Mouse (Mus musculus) fibroblast of lung, adult 2 months (primary cell): ENCODE data around the gene Klf7.

ENCODE experiments used
- DNase-seq: peaks from one replicate; pipeline ENCODE4 v3.0.0-alpha.2; 2011; ENCODE audit warnings: low read depth

The Klf7 gene

DNA sequence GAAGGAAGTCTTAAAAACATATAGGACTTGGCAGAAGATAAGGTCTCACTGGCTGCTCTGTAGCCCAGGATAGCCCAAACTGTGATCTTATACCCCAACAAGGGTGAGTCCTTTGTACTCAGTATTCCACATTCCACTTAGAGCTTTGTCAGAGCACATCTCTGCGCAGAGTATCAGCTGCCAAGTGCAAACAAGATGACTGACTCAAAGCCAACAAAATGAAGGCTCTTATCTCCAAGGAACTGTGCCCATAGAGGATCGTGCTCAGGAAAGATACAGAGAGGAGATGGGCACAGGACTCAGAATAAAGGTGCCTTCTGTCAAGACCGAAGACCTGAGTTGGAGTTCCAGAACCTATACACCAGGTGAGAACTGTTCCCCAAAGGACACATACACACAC, 100.1 kb downstream of the Klf7 start:
- no peak for DNase-seq

DNA sequence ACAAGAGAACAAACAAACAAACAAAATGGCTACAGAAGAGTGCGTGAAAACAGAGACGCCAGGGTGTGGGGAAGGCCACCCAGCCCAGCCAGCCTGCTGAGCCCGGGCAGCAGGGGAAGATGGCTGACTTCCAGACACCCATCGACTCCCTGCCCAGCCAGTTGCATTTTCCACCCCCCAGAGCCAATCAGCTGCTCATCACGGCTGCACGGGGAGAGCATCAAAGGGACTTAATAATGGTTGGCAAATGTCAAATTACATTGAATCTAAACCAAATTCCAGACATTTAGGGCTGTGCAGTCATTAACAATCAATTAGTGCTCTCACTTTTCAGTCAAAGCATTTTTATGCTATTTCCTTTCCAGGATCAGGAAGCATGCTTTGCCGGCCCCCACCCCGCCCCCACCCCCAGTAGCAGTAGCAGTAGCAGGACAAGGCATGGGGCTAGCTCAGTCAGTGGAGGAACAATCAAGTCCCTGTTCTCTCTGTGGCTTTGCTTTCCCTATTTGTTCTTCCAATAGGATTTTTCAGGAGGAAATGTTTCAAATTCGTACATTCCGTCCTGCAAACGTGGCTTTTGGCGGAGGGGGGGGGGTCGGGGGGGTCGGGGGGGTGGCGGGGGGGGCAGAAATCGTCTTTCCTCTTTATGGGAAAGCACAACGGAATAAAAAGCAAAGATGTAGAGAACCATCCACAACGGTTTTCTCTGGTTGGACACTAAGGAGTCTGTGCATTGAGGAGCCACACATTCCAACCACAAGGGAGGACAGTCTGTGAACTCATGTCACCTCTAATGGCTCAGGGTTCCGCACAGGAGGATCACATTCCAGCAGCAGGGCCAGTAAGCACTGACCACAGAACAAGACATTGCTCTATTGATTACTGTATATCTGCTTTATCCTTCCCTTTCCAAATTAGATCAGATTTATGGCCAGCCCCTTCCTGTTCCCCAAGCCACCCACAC, 101.1 kb downstream of the Klf7 start:
- no peak for DNase-seq

DNA sequence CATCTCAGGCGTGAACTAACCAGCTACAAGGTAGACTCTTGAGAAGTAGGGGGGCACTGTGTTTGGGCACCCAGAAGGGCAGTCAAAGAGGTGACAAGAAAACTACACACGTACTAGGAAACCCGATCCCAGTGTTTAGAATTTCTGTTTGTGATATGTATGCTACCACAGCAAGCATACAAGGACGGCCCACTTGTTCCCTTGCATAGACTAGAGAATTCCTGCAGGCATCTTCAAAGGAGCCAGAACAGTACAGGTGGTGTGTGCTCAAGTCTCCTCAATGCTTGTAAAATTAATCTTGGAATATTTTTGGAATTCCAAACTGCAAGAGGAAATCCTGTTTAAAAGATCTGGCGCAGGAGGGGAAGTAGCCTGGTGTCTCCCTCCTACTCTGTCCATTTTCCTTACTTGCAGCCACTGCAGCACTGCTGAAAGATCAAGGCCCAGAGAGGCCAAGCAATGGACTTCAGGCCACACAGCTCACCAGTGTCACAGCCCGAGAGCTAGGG, 102.9 kb downstream of the Klf7 start:
- no peak for DNase-seq

DNA sequence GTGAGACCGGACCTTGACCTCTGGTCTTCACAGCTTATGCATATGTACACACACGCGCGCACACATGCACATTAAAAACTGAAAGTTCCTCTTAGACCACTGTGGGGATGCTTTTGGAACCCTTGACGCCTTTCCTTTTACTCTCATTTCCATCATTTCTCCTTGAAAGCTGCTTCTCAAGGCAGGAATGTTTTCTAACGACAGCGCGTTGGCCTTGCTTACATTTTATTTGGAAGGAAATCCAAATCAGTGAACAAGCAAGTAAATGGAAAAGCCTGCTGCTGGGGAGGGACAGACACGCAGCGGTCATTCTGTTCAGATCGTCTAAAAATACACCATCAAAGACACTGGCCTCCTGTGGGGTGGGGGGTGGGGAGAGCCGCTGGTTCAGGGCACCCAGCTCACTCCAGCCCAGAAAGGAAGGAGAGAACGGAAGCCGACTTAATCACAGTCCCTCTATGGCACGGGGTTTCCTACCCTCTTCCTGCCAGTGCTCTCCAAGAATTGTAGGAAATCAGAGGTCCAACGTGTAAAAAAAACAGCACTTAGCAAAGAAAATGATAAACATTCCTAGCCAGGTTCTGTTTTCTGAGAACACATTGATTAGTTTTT, 103.5 kb downstream of the Klf7 start:
- DNase-seq: no peak

DNA sequence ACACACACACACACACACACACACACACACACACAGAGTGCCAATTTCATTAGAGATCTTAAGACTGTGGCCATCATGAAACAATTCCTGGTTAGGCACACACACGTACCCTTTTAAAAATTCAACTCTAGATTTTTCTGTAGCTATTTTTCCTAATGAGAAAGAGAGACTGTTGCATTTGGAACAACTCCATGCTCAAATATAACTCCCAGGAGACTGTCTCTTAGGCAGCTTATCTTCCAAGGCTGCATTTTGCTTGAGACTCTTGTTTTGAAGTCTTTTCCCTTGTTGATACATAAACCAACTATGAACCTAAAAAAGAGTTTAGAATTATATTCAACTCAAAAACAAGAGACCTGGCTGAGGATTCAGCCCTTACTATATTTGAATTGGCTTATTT, 108.0 kb downstream of the Klf7 start:
- no peak for DNase-seq

DNA sequence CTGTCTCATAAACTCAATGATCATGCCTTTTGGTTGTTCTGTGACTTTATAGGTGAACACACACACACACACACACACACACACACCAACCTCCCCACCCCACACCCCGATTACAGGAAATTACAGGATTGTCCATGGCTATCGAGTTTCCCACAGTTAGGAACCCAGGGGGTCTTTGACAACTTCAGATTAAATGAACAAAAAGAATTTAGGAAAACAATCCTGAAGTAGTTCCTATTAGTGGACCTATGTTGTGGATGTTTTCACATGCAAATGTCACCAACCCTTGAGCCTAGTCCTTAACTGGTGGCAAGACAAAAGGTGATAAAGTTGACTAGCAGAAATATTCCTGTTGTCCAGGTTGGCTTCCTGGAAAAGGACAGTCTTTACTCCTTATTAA, 113.1 kb downstream of the Klf7 start:
- DNase-seq: no peak

DNA sequence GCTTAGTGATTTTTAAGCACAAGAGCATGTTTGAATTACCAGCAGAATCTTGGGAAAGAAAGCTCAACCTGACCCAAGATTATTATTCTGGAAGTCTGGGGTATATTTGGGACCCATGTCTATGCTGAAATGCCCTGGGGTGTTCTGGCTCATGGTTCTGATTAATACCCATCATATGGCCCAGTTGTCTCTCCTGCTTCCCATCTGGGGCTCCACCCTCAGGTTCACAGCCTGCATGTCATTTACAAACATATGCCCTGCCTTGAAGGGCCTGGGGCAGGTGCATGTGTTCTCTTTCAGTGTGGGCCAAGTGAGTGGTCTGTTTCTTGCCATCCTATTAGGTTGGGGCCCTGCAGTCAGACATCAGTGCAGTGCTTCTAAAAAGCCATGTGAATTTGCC, 114.1 kb downstream of the Klf7 start:
- DNase-seq: no peak

DNA sequence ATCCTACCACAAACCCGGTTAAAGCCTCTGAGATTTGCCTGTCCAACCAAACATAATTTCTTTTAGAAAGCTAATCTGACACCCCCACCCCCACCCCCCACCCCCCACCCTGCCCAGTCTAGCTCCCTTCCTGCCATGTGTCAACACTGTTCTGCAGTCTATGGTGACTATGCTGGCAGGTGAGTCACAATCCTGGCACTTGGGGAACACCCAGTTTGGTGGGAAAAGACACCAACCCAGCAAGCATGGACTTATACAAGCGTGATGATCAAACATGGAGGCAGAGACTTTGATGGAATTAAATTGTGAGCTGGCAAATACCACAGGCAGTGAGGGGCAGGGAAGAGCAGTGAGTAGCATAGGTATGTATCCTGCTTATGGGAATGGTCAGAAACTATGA, 116.9 kb downstream of the Klf7 start:
- no peak for DNase-seq

DNA sequence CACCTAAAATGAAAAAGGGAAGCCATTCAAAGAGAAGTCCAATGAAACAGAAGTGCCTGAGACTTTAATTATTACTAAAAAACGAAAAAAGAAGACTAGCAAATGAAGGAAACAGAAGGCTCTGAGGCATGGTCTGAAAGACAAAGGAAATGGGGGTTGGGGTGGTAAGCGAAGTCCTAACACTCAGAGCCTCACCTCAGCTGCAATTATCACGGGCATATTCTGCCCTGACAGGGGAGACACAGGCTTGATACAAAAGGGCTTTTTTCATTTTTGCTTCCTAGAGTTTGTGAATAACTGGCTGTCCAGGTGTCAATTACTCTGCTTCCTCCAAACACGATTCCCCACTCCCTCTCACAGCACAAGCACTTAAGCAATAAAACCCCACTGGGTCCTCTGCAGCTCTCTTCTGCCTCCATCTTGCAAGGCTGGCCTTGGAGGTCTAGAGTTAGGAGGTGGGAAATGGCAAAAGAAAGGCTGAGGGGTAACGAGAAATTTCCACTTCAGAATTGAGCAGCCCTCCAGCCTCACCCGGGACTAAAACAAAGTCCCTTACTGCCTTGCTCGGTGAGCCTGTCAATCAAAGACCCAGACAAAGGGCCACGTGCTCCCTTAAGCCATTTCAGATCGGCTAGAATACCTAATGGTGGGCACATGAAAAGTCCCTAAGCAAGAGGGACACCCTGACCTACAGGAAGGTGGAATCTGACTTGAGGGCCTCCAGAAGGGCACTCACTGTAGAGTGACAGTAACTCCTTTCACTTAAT, 118.4 kb downstream of the Klf7 start:
- no peak for DNase-seq

DNA sequence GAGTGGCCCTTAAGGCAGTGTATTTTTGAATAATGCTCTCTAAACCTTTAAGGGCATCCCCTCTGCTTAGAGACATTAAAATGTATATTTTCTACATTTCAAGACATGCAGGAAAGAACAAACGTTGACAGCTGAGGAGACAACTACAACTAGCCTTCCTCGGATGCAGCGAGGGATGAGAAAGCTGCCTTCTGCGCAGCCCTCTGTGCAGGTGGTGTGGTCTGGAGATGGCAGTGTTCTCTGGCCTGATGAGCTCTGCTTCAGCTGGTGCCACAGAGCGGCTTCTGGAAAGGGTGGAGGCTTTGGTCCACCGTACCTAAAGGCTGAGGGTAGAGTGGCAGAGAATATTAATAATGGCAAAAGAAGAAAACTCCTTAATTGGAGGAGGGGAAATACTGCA, 120.0 kb downstream of the Klf7 start:
- DNase-seq: no peak

DNA sequence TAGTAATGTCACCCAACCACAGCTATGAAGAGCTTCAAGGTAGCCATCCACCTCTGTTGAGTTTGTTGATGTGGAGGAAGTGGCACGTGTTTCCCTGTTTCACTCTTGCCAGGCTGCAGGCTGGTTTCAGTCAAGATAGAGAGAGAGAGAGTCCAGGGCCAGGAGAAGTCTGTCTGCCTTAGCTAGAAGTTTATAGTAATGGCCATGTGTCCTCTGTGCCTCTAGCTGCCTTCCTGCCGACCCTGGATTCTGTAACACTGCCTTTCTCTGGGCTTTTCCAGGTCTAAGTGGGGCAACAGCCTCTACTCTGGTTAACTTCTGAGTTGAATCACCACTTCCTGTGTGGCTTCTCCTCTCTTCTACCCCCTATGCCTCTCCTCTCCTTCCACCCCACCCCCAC, 121.5 kb downstream of the Klf7 start:
- no peak for DNase-seq

DNA sequence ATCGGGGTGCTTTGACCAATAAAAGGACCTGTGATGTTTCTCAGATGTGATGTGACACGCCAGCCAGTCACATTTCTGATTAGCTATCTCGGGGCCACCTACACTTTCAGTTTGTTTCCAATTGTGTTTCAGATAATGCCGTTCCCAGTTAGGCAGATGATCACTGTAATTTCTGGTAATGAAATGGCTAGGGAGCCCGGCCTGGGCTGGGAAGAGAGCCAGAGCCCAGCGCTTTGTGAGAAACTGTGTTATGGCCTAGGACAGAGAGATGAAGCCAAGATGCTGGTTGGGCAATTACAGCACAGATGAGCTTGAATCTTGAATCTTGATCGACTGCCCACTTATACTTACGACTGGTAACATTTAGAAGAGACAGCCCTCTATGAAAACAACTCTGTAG, 122.6 kb downstream of the Klf7 start:
- no peak for DNase-seq

DNA sequence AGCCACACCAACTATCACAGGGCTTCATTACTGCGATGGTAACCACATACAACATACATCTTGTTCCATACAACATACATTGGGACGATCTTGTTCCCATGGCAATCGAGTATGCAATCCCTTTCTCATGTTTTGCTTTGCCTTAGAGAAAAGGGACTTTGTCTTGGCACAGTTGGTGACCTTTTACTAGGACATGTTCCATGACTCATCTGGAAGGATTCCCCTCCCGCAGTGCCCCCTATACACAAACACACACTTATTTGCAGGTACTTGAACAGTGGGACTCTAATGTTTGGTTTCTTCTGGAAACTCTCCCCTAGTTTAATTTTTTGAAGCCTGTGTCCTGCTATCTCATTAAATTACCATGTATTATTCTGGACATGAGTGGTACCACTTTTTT, 123.2 kb downstream of the Klf7 start:
- DNase-seq: no peak

DNA sequence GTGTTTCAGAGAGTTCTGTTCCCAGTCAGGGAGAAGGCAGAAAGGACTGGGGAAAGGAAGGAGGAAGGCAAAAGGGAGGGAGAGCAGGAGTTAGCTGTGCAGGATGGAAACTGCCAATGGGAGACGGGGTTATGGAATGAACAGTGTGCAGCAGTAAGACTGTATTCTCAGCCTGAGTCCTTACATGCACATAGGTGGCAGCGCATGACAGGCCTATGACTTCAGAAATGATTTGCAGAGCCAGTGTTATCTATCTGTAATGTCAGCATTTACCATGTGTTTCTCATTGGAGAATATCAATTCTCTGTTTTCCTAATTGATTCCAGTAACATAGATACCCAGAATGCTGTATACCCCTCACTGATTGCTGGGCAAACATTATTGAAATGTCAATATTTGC, 123.9 kb downstream of the Klf7 start:
- DNase-seq: no peak

DNA sequence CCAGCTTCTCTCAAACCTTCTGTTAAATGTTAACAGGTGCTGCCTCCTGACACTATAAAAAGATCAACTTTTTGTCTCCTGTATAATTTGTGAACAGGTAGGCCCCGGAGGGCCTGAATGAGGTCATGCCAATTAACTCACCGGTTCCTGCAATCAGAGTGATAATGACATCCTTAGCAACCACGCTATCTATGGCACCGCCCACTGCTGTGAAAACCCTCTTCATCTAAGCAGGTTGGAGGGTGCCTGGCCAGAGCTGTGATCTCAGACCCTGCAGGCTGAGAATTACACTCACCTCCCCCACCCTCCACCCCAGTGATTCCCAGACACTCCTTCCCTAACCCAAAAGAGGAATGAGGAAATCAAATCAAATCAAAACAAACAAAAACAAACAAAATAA, 126.3 kb downstream of the Klf7 start:
- DNase-seq: no peak

DNA sequence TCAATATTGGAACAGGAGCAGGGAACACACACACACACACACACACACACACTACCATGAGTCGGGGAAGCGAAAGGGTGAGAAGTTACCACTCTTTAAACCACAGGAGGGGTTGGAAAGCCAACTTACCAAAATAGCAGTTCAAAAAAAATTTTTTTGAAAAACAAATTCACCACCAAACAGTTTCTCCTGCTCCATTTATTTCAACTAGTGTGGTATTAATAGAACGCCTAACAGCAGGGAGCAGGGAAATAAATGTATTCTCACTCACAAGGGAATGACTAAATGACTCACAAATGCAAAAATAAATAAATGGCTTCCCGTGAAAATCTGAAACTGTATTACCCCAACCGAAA, 127.0 kb downstream of the Klf7 start:
- DNase-seq: peak; percentile 90

DNA sequence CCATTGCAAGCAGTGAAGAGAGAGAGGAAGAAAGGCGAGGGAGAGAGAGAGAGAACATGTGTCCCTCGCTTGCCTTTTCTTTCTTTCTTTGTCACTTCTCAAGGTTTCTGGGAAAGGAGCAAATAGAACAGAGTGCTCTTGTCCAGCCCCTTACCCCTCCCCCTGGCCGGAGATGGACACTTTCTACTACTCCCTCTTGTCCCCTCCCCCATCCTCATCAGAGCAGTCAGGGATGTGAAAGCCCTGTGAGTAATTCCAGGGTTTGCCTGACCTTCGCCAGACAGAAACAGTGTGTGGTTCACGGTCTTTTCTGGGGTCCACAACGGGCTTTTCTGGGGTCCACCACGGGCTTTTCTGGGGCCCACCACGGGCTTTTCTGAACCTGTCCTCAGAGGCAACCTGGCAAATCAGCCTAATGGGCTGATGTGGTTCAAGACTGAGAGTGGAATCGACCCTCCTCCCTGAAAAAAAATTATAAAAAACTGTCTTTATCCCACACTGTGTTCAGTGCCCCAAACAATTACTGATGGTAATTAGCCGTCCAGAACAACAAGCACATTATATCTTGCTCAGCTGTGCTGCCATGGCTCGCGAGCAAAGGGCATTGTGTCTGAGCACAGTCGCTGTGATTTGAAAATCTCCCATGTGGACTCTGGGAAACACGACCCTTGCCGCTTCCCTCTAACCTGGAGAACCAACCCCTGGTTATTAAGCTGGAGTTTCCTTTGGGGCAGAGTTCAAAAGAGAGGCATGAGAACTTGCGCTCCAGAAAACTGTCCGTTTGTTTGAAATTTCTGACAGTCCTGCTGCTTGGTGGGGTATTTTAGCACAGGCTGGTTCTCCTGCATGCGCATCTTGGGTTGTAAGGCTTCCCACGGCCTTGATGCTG, 127.6 kb downstream of the Klf7 start:
- DNase-seq: no peak

DNA sequence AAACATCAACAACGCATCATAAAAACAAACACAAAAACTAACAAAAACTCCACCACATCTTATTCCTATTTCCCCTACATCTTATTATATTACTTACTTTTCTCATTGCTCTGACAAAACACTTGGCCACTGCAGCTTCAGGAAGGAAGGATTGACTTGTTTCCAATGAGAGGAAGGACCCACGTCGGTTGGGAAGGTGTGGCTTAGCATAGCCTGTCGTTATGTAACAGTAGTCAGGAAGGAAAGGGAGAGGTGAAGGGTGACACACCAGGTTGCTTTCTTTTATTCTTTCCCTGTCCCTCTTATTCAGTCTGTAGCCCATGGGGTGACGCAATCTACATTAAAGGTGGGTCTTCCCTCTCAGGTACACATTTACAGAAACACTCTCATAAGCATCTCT, 129.6 kb downstream of the Klf7 start:
- no peak for DNase-seq

DNA sequence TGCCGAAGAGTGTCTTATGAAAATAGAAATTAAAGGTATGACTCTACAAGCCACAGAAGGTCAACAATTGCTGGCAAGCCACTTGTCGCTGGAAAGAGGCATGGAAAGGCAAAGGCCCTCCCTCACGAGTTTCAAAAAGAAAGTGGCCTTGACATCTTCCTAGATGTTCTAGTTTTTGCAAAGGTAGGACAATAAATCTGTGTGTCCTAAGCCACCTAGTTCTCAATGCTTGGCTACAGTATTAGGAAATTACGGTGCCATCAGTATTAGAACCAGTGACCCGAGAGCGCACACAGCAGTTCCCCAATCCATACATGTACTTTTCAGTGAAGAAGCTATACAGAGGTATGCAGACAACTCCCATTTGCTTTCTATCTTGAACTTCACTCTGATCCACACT, 131.7 kb downstream of the Klf7 start:
- DNase-seq: no peak

DNA sequence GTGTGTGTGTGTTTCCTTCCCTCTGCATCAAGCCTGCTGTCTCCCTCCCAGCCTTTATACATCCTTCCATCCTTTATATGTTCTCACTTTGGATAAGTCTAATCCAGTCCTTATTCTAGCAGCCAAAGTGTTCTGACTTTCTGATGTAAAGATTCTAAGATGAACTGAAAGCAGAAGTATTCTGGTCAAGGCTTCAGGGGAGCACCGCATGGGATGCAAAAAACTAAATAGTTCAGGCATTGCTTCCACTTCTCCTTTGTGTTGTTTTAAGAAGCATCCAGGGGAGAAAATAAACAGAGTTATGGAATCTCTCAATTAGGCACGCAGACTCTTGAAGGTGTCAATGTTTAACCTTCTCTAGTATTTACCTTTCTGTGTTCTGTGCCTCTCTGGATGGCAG, 141.3 kb downstream of the Klf7 start:
- no peak for DNase-seq
